Mouse (Mus musculus): ENCODE measurements around the gene Pfdn5.

DNA sequence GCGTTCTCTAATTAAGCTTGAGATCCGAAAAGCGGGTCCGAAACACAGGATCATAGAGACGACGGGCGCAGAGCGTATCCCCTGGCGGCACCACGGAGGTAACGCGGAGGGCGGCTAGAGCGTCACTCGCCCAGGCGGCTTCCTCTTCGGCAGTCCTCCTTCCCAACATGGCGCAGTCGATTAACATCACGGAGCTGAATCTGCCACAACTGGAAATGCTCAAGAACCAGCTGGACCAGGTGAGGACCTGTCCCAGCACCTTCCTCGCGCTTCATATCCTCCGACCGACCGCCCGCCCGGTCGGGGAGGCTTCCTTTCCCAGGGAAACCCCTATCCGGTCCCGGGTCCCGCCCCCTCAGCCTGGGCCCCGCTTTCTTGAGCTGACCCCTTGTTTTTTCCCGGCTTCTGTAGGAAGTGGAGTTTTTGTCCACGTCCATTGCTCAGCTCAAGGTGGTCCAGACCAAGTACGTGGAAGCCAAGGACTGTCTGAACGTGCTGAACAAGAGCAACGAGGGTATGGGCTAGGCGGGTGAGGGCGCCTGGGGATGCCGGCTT is at the start of gene Pfdn5:
- TF ChIP-seq CTCF (IDR thresholded peaks at IDR 0.05; ENCODE audit: low read depth, low read length), result no peak; the same call in 1 of the 2 replicates
- no peak for TF ChIP-seq GATA2 (IDR thresholded peaks at IDR 0.05; ENCODE audit: borderline replicate concordance, low read depth, low read length)
- no peak for TF ChIP-seq TAL1 (conservative IDR thresholded peaks at IDR 0.05; ENCODE audit: low read depth, low read length)
- no peak for TF ChIP-seq GATA1 (IDR thresholded peaks at IDR 0.05; ENCODE audit: borderline replicate concordance, low read length)
- TF ChIP-seq POLR2AphosphoS5 (IDR thresholded peaks at IDR 0.05; ENCODE audit: insufficient replicate concordance, low read depth, low read length), result no peak
